Mouse (Mus musculus) spleen, adult 18-20 months (tissue): ENCODE measurements around the gene Ube2m.
A peak's percentile ranks its signal among the peaks of the same experiment; 100 is the strongest.

Experiments used
- DNase-seq, 2 experiments: peaks; one replicate each; pipeline ENCODE4 v3.0.0; 2022; ENCODE audit warnings: mixed read lengths in 2 of 2

Ube2m gene

DNA sequence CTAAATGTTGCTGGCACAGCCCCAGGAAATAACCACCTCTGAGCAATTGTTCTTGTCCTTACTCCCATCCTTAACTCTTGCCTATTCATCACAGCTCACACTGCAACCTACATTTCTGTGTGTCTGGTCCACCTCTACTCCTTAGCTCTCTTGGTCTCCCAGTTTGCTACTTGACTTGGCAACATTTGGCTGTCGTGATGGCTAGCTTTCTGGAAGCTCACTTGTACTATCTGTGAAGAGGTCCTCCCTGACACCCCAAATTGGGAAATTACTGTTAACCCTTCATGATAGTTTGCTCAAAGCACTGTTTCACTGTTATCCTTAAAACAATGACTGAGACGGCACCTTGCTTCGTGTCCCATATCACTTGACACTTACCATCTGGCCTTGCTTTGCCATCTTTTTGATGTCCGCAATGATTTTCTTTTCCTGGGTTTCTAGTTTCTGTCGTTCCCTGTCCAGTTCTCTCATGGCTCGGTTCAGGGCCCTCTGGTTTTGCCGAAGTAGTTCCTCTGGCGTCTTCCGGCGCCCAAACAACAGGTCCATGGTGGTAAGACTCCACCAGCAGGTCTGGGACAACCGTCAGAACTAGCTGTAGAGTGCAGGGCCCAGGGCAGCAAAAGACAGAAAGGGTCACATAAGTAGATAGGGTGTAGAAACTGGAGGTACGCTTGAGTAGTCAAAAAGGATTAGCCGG, 4.5 kb downstream of the Ube2m start:
- no peak for DNase-seq

DNA sequence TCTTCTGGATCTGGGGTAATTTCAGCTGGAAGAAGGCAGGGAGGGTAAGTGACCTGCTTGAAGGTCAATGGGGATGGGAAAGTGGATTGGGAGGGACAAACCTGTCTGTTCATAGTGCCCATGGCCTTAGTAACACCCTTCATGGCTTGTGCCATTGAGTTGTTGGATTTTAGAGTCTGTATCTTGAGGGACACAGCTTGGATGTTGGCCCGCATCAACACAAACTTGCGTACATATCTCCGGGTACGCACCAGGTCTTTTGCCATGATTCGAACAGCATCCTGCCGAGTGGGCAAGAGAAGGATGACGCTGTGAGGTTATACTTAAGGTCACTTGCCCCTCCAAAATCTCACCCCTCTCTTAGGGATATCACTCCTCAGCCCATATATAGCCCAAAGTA, 5.5 kb downstream of the Ube2m start:
- no peak for DNase-seq

DNA sequence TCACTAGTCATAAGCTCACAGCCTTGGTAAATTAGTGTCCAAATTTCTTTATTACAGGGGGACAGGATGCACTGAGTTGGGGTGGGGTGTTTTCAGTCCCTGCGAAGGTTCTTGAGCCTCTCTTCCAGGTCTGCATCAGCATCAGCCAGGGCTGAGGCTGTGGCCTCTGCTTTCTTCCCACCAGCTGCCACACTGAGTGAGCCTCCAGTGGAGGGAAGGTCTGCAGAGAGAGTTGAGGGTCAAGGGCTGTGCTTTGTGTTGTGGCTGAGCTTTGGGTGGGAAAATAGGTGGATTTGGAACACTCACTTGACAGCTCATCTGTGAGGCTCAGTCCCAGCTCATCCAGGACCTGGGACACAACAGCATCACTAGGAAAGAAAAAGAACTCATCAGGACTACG, 6.1 kb downstream of the Ube2m start:
- DNase-seq = no peak

DNA sequence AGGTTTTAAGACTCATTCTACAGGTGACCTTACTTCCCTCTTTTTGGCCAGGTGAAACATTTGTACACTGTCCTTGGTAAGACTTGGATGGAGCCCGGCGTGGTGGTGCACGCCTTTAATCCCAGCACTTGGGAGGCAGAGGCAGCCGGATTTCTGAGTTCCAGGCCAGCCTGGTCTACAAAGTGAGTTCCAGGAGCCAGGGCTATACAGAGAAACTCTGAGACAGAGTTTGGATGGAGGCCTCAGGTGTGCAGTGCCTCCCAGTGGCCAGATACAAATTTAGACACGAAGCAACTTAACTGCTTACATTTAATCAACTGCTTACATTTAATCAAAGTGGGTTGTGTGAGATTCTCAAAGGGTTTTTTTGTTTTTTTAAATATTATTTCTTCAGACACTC, 7.0 kb downstream of the Ube2m start:
- no peak for DNase-seq

DNA sequence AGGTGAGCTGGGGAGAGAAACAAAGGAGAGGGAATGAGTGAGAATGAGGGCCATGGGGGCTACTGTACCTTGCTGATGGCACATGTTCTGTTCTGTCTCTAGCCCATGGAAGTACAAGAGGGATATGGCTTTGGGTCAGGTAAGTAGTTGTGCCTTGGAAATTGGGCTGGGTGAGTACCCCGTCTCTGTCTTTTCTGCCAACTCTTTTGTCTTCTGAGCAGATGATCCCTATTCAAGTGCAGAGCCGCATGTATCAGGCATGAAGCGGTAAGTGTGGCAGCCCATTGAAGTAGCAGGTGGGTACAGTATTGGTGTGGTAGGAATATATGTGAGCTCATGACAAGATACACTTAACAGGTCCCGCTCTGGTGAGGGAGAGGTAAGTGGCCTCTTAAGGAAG, 9.1 kb downstream of the Ube2m start:
- DNase-seq = no peak

GRCm38 (mm10) chr7:13025511-13026112, 12.5 kb downstream of the Ube2m start:
- DNase-seq = no peak

DNA sequence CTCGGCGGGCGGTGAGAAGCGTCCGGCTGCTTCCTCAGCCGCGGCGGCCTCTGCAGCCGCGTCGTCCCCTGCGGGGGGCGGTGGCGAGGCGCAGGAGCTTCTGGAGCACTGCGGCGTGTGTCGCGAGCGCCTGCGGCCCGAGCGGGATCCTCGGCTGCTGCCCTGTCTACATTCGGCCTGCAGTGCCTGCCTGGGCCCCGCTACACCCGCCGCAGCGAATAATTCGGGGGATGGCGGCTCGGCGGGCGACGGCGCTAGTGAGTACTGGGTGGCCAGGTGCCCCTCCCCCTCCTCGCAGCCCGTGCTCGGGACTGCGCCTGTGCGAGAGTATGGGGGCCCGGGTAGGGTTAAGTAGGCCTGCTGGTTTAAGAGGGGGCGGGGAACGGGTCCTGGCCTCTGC, 13.3 kb downstream of the Ube2m start:
- DNase-seq = peak; percentile 58 to 66

DNA sequence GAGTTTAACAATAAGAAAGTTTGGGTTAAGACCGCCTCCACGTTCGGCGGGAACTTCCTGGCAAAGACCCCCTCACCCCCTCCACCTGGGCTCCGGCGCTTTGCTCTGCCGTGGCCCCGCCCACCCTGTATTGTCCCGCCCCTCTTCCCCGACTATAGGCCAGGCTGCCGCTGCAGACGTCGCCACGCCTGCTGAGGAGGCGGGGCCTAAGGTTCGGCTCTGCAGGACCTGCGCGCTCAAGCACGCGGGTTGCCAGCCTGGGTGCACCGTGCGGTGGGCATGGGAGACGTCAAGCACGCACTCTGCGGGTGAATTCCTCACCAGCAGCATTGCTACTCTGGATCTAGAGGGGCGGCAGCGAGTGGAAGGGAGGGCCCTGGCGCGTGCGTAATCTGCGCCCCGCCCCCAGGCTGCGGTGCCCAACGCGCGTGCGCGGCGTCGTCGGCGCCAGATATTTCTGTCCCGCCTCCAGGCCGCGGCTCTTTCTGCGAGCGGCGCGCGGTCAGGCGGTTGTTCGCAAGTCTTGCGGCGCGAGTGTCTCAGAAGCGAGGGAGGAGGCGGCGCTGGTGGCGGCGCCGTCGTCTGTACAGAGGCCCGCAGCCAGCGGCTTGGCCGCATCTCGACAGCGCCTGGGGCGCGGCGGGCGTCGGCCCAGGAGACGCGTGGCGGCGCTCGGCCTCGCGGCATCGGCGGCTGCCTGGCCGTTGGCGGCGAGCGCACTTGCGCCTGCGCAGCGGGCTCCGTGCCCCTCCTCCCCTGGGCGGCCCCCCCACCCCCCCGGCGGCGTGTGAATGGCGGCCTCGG, 13.9 kb downstream of the Ube2m start:
- peak; percentile 90 to 97 for DNase-seq

DNA sequence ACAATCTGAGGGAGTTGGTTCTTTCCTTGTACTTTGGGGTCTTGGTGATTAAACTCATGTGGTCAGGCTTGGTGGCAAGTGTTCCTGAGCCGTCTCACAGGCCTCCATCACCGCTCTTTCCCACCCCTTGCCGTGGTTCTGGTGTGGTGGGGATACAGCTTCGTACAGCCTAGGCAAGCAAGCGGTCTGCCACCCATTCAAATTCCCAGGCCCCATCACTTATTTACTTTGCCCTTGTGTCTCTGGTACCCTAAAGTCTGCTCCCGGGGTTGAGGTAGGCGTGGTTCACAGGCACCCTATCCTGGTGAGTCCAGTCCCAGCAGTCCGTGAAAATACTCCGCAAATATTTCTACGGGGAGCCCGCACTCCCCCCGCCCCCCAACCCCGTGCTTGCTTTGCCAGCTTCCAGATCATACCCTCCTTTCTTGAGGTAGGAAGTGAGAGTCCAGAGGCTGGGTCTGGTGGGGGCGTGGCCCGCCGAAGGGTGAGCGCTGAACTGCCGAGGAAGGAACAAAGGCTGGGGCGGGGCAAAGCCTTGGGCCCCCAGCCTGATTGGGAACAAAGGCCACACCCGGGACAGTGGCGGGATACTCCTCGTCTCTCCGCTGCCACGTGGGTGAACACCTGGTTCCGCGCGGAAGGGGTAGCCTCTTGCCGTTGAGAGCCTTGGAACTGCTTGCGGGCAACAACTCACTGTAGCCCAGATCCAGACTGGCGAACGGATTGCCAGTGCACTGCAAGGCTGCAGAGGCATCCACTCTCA, 15.1 kb downstream of the Ube2m start:
- DNase-seq = peak; percentile 70 to 76

DNA sequence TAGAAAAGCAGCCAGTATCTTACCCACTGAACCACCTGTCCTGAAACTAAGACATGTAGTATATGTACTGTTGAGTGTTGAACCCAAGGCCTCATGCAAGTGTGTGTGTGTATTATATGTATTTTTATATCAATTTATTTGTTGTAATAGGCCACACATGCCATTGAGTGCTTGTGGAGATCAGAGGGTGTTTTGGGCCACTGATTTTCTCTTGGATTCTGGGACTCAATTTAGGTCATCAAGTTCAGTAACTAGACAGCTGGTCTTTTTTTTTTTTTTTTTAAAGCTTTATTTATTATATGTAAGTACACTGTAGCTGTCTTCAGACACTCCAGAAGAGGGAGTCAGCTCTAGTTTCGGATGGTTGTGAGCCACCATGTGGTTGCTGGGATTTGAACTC, 22.9 kb downstream of the Ube2m start:
- no peak for DNase-seq

GRCm38 (mm10) chr7:13014275-13014839, 23.7 kb downstream of the Ube2m start:
- no peak for DNase-seq

GRCm38 (mm10) chr7:13013671-13014070, 24.4 kb downstream of the Ube2m start:
- DNase-seq = no peak

GRCm38 (mm10) chr7:13010005-13010908, 27.8 kb downstream of the Ube2m start, which contains the start of gene Zbtb45:
Gene Zbtb45, minus strand, starts transcription at chr7:13010034.
- no peak for DNase-seq

DNA sequence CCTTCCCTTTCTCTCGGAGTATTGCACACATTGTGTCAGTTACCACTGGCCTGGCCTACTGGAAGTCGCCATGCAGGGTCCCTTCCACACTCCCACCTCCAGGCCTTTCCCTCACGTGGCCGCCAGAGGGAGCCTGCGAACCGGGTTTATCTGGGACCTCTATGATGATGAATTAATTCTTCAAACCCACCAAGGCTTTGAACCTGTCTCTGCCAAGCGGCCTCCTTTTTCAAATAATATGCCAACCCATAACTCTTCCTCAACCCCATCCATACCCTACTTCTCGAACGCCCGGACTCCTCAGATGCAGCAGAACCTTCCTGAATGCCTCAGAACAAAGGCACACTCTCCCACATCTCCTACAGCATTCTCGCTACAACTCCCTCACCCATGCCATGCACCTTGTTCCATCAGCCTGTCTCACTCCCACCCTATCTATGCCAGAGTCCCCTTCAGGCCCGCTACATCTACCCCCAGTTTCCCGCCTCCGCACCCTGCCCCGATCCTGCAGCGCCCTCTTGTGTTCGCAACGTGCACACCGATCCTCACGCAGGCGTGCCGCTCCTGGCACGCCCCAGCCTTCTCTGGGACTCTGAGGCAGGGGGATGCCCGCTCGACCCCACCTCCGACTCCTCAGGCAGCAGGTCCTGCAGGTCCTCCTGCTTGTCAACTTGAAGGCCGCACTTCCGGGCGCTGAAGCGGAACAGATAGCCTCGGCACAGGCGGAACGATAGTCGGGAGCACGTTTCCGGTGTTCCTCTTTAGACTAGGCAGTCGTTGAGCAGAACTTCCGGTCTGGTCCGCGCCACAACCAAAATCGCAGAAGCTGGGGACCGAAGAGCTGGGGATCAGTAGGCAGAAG, 28.7 kb downstream of the Ube2m start:
- DNase-seq = peak; percentile 75 to 88

DNA sequence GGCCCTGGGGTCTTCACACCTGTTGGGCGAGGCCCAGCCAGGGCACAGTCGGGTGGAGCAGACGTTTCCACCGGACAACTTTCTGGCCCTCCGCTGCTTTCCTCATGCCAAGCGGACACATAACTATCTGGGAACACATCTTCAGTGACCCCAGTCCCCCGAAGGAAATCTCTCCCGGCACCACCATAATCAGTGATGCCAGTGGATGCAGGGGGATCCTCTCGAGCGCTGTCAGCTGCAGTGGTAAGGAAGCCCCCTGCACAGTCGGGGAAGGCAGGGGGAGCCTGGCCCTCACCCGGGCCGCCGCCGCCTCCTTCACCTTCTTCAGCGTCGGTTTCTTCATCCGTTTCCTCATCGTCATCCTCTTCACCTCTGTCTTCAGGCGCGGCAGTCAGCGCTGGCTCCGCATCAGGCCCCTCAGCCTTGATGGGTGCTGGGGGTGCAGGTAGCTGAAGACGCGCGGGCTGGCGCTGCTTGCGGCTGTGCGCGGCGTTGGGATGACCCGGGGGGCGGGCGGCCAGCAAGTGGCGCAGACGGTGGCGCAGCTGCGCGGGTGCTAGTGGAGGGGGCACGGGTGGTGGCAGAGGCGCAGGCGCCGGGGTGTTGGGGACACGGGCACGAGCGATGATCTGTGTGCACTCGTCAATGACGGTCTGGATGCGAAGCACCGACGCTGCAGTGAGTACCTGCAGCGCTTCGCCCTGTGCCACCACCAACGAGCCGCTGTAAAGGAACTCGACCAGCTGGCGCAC, 30.6 kb downstream of the Ube2m start:
- no peak for DNase-seq

GRCm38 (mm10) chr7:13006531-13006930, 31.5 kb downstream of the Ube2m start:
- DNase-seq = no peak

DNA sequence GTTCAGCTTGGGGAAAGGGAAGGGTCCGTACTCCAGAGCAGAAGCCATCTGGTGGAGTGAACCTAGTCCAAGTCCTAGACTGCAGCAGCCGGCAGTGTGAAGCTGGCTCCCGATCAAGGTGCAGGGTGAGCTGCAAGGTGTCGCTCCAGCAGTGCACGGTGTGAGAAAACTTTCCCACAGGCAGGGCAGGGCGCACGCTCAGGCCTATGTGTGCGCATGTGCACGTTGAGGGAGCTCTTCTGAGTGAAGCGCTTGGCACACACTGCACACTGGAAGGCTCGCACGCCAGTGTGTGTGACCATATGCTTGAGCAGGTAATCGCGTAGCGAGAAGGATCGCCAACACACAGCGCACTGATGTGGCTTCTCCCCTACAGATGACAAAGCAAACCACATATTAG, 32.1 kb downstream of the Ube2m start:
- DNase-seq = no peak

GRCm38 (mm10) chr7:13003380-13003779, 34.7 kb downstream of the Ube2m start:
- DNase-seq = no peak

DNA sequence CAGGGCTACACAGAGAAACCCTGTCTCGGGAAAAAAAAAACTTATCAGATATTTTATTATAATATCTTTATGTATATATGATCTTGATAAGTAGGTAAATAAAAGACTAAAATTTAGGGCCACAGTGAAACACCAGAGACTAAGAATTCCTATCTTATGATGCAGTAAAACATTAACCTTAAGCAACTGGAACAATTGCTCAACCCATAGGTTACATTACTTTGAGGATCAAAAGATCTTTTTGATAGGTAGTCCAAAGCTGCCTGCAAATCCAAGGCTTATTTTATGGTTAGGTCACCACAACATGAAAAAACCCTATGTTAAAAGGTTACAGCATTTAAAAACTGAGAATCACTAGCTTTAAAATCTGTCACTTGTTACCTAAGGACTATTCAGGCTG, 36.5 kb downstream of the Ube2m start:
- DNase-seq = no peak

DNA sequence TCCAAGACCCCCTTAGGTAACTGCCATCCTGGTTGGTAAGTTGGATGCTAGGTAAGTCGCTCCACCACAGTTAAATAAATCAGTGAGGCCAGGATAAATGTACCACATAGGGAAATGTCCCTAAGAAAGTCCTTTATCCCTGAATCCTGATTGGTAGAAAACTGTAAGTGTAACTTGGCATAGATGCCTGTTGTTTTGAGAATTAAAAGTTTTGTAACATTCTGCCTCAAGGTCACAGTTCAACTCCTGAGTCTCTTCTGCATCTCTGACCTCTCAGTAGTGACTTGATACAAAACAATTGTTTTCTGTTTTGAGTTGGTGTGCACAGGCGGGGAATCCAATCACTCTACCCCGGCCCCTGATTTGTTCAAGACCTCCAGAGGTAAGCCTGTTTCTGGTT, 39.2 kb downstream of the Ube2m start, which contains the start of gene Trim28:
TSS of gene Trim28 (plus strand) at position 264 of the 400 bp plus-strand sequence.
- no peak for DNase-seq
